Mouse (Mus musculus) midbrain, embryonic 12.5 days (tissue): ENCODE results near the gene Sept8. TPM values are rescaled to one million over a fixed set of nuclear protein-coding genes. Genes with fewer than 3 reads are reported as not detected.

Experiments
- ATAC-seq: fragments of 200-750 bp; cut with Nextera tagmentation; 2 replicates; pipeline ENCODE4 v1.8.0; 2017; ENCODE audit warnings: low read depth, moderate TSS enrichment, moderate library complexity; ENCODE audit not compliant: low FRiP score
- H3K27ac ChIP-seq: fragments of 300-500 bp; sonication (generic); replicated peaks from 2 replicates; pipeline ENCODE4 v1.5.1; 2016; ENCODE audit warnings: mild to moderate bottlenecking
- H3K27me3 ChIP-seq: fragments of 300-500 bp; sonication (generic); 2 replicates; pipeline ENCODE4 v1.6.1; 2016; ENCODE audit warnings: mild to moderate bottlenecking
- H3K36me3 ChIP-seq: fragments of 300-500 bp; sonication (generic); 2 replicates; pipeline ENCODE4 v1.6.1; 2016
- H3K4me1 ChIP-seq: fragments of 300-500 bp; sonication (generic); 2 replicates; pipeline ENCODE4 v1.6.1; 2016
- H3K4me2 ChIP-seq: fragments of 300-500 bp; sonication (generic); replicated peaks from 2 replicates; pipeline ENCODE4 v1.6.1; 2016; ENCODE audit warnings: mild to moderate bottlenecking, moderate library complexity
- H3K4me3 ChIP-seq: fragments of 300-500 bp; sonication (generic); 2 replicates; pipeline ENCODE4 v1.5.1; 2016; ENCODE audit warnings: mild to moderate bottlenecking
- H3K9ac ChIP-seq: fragments of 300-500 bp; sonication (generic); replicated peaks from 2 replicates; pipeline ENCODE4 v1.6.1; 2016; ENCODE audit warnings: mild to moderate bottlenecking, moderate library complexity
- H3K9me3 ChIP-seq: fragments of 300-500 bp; sonication (generic); 2 replicates; pipeline ENCODE4 v1.6.1; 2016; ENCODE audit warnings: mild to moderate bottlenecking
- WGBS: fragments of 180-500 bp; shearing (Covaris S2); methylation state at CpG from one replicate; pipeline ENCODE4 v1.1.7; 2016; 5-methylcytosine and 5-hydroxymethylcytosine counted together
- polyA plus RNA-seq: library from polyadenylated mRNA; unstranded; fragments of >200 nt; fragmentation: Nextera tagmentation; extraction: Ambion mirVana; gene quantifications from 2 replicates; pipeline ENCODE4 v1.2.1, GENCODE M21; 2016

The Sept8 gene
- polyA plus RNA-seq, 1 experiment from 2014 or later: 17.1 TPM

DNA sequence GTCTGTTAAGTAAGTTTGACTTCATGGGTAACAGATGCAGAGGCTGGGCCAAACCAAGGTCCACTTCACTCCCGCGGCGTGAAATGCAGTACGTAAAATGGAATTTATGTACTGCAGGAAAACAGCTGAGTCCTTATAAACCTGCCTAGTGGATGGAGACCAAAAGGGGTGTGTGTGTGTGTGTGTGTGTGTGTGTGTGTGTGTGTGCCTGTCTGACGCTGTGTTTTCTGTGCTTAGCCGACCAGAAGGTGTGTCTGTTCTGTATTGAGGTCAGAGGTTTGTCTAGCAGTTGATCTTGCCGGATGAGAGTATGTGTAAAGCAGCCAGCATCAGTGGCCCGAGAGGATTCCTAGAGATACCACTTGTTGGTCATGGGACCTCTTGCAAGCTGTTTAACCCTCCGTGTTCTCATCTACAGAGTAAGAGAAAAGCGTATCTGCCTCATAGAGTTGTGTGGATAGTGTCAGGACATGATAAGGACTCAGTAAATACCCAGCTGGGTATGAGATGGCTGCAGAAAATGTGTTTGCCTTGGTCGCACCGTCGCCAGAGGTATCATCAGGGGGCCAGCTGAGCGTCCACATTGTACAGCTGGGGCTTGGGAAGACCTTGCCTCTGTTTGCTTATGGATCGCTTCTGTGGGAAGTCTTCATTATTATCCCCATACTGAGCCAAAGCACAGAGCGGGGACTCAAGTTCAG is 2.2 kb downstream of the Sept8 start:
- Histone ChIP-seq H3K4me2 (peak overlapping the region; percentile 84), H3K4me1 (peaks cover 34% of the 10 kb centered on the region), H3K9me3 (no peaks in the 10 kb centered on the region), H3K27ac (no peak overlapping the region), H3K36me3 (no peaks in the 10 kb centered on the region), H3K9ac (no peak overlapping the region), H3K4me3 (peak overlapping the region; percentile 83), H3K27me3 (peaks cover 42% of the 10 kb centered on the region)
- ATAC-seq: no peak
- WGBS: 52% methylated on average over 16 of the region's 16 CpGs

DNA sequence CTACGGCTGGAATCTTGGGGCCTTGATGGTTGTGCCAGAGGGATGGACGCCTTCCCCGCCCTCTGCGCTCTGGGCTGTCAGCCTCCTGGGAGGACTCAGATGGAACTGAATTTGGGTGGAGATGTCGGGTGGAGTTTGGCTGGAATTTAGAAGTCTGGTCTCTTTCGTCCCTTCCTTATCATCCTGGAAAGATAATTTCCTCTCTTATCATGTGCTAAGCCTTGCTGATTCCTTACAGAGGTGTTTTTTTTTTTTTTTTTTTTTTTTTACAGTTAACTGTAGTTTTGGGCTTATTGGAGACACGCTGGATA is 2.7 kb downstream of the Sept8 start:
- no peak overlapping the region for H3K4me2 ChIP-seq
- H3K4me1 ChIP-seq: peaks cover 34% of the 10 kb centered on the region

DNA sequence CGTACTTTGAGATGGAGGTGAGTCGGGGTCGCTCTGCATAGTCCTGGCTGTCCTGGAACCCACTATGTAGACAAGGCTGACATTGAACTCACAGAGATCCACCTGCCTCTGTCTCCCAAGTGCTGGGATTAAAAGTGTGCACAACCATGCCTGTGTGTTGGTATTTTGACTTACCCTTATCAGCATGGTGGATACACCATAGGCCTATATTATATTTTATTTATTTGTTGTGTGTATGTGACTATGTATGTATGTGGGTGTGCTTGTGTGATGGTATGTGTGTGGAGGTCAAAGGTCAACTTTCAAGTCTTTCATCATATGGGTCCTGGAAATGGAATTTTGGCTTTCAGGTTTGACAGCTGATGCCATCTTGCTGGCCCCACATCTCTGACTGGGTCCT is 3.3 kb downstream of the Sept8 start:
- Histone ChIP-seq H3K4me2 (no peak overlapping the region), H3K36me3 (no peaks in the 10 kb centered on the region), H3K27ac (no peak overlapping the region), H3K9ac (no peak overlapping the region), H3K9me3 (no peaks in the 10 kb centered on the region), H3K4me3 (no peak overlapping the region), H3K27me3 (peaks cover 36% of the 10 kb centered on the region), H3K4me1 (peaks cover 31% of the 10 kb centered on the region)
- WGBS: 95% methylated on average over 3 of the region's 3 CpGs
- no peak for ATAC-seq

More for the DNA sequence above, 2.7 kb downstream of the Sept8 start:
- no peak overlapping the region for H3K4me3 ChIP-seq
- no peak overlapping the region for H3K9ac ChIP-seq
- no peaks in the 10 kb centered on the region for H3K9me3 ChIP-seq
- H3K27me3 ChIP-seq: peaks cover 42% of the 10 kb centered on the region
- no peak overlapping the region for H3K27ac ChIP-seq
- no peaks in the 10 kb centered on the region for H3K36me3 ChIP-seq
- ATAC-seq: no peak
- 89% methylated on average over 7 of the region's 7 CpGs for WGBS

DNA sequence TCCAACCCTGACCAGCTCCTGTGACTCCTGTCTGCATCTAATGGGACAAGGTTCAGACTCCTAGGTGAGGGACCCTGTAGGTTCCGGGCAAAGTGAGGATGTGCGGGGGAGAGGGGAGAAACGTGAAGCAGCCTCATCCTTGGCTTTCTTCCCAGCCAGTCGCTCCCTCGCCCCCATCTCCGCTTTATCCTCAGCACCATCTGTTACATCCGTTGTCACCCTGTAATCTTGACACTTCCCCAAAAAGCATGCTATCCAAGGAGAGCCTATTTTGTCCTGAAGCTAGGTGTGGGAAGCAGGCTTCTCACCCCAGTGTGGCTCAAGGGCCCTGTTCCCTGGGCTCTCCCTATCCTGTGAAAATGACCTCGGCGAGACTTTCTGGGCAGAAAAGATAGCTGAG is 3.9 kb downstream of the Sept8 start:
- H3K4me1 ChIP-seq: peaks cover 31% of the 10 kb centered on the region
- no peak overlapping the region for H3K9ac ChIP-seq
- 87% methylated on average over 9 of the region's 9 CpGs for WGBS
- H3K27ac ChIP-seq: no peak overlapping the region
- no peak overlapping the region for H3K4me2 ChIP-seq
- no peak overlapping the region for H3K4me3 ChIP-seq
- H3K9me3 ChIP-seq: no peaks in the 10 kb centered on the region
- peaks cover 30% of the 10 kb centered on the region for H3K27me3 ChIP-seq
- ATAC-seq: no peak
- H3K36me3 ChIP-seq: no peaks in the 10 kb centered on the region

DNA sequence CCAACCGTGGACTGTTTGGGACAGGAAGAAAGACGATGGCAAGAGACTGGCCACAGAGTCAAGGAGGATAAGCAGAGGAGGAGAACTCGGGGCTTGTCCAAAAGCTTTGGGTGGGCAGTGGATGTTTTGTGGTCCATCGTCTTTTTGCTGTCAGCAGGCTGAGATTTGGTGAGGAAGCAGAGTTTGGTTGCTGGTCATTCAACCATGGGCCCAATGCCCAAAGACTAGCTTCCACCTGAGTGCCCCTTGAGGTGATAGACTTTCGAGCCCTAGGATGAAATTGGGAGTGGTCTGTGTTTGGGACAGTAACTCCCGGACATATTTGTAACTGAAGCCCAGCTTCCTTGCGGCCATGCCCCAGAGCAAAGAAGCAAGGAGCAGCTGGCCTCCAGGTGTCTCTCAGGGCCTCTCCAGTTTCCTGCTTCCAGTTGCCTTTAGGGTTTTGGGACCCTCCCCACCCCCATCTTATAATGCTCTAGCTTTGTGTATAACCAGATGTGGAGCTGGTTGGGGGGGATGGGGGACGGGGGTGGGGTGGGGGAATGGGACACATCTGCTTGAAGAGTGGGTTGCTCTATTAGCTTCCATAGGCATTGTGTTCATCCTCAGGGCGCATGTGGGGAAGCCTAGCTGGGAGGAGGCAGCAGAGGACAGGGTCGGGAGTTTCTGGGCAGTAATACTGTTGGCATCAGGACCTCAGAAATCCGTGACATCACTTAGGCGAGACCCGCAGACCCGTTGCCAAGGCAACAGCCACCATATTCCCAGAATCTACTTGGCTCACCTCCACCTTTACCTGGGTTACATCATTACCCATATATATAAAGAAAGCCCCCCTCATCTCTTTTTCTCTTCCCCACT is 4.7 kb downstream of the Sept8 start:
- peaks cover 33% of the 10 kb centered on the region for H3K4me1 ChIP-seq
- no peak overlapping the region for H3K27ac ChIP-seq
- peaks cover 22% of the 10 kb centered on the region for H3K27me3 ChIP-seq
- ATAC-seq: no peak
- WGBS: 83% methylated on average over 14 of the region's 14 CpGs
- no peak overlapping the region for H3K4me2 ChIP-seq
- no peaks in the 10 kb centered on the region for H3K36me3 ChIP-seq
- H3K9me3 ChIP-seq: no peaks in the 10 kb centered on the region
- no peak overlapping the region for H3K4me3 ChIP-seq
- H3K9ac ChIP-seq: no peak overlapping the region

DNA sequence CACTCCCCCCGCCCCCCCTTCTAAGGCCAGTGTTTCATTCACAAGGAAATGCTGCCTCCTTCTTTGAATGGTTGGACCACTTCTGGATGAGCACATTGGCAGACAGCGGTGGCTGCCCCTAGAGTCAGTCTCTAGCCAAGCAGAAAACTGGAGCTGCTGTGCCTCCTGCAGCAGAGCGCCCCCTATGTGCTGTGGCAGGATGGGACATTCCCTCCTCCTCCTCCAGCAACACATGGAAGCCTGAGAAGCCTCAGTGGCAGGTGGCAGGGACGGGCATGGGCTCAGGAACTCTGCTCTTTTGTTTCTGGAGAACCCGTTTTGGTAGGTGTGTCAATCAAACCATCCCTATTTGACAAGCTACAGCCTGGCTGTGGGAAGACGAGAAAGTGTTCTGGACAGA is 5.8 kb downstream of the Sept8 start:
- Histone ChIP-seq H3K4me1 (peaks cover 36% of the 10 kb centered on the region), H3K36me3 (no peaks in the 10 kb centered on the region), H3K27ac (no peak overlapping the region), H3K9me3 (no peaks in the 10 kb centered on the region), H3K4me3 (no peak overlapping the region), H3K9ac (no peak overlapping the region), H3K27me3 (peaks cover 11% of the 10 kb centered on the region; the same call in 1 of the 2 replicates), H3K4me2 (no peak overlapping the region)
- 67% methylated on average over 6 of the region's 6 CpGs for WGBS
- no peak for ATAC-seq

DNA sequence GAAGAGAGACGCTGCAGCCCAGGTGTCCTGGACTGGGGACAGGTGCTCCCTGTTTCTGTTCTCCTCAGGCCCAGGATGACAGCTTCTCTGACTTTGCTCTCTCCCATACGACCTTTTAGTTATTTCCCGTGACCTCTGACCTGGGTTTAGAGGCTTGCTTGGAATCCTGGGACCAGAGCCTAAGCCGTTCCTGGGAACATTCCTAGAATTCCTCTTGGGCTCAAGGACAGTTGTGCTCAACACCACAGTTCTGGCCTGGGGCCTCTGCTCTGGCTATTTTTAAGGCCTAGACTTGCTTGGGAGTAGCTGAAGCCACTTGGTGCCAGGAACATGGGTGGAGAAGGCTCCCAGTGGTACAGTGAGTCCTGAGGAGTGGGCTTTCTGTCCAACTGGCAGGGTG is 6.4 kb downstream of the Sept8 start:
- Histone ChIP-seq H3K4me1 (peaks cover 32% of the 10 kb centered on the region), H3K9ac (no peak overlapping the region), H3K27me3 (peaks cover 7% of the 10 kb centered on the region; the same call in 1 of the 2 replicates), H3K9me3 (no peaks in the 10 kb centered on the region), H3K4me3 (no peak overlapping the region), H3K27ac (no peak overlapping the region), H3K4me2 (no peak overlapping the region), H3K36me3 (no peaks in the 10 kb centered on the region)
- no peak for ATAC-seq
- 30% methylated on average over 4 of the region's 4 CpGs for WGBS

DNA sequence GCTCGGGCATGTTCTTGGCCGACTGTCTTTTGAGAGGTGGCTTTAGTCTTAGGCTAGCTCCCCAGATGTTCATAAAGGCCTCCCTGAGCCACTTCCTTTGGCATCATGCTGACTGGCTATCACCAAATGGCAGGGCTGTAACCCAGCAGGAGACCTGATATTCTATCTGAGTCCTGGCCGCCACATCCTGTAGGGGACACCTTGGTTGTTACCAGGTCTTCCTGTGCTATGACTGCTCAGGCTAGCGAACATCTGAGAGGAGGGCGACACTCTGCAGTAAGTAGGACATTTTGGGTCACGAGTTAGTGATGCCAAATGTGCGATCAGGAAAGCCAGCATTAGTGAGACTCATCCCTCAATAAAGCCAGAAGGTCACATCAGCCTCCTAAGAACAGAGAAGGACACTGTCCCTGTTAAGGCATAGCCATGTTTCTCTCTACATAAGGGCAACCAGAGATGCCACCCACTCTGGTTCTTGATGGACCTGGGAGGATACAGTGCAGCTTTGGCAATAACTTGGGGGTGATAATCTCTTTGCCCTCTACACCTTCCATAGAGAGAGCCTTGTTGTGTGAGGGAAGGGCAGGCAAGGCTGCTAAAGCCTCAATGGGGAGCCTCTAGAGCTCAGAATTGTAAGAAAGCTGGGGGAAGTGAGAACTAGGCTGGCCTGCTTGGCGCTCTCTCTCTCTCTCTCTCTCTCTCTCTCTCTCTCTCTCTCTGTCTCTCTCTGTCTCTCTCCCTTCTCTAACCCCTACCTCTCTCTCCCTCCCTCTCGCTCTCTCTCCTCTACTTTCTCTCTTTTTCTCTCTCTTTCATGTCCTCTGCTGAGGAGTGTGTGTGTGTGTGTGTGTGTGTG is 9.6 kb downstream of the Sept8 start:
- Histone ChIP-seq H3K27ac (no peak overlapping the region), H3K27me3 (no peaks in the 10 kb centered on the region), H3K9ac (no peak overlapping the region), H3K4me1 (peaks cover 19% of the 10 kb centered on the region; the same call in 1 of the 2 replicates), H3K9me3 (no peaks in the 10 kb centered on the region), H3K36me3 (0 out of 2 replicates have a peak, but pooled peaks cover 2% of the 10 kb centered on the region), H3K4me3 (no peak overlapping the region), H3K4me2 (no peak overlapping the region)
- ATAC-seq: no peak
- 82% methylated on average over 9 of the region's 9 CpGs for WGBS

DNA sequence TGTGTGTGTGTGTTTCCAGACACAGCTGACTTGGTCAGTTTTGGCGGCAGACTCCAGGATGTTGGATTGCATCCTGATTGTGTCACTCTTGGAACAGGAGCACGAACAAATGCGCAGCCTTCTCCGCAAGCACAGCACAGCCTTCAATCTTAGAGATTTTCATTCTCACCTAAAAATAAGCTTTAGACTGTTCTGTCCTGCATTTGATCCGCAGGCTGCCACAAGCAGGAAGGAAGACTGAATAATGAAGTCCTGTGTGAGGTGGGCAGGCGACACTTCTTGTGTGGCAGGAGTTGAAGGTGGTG is 10.1 kb downstream of the Sept8 start:
- H3K36me3 ChIP-seq: peaks cover 8% of the 10 kb centered on the region
- H3K4me2 ChIP-seq: no peak overlapping the region
- no peak overlapping the region for H3K4me3 ChIP-seq
- no peak overlapping the region for H3K27ac ChIP-seq
- no peak overlapping the region for H3K9ac ChIP-seq
- 73% methylated on average over 6 of the region's 6 CpGs for WGBS
- H3K27me3 ChIP-seq: no peaks in the 10 kb centered on the region
- no peaks in the 10 kb centered on the region for H3K9me3 ChIP-seq
- H3K4me1 ChIP-seq: peaks cover 19% of the 10 kb centered on the region; the same call in 1 of the 2 replicates
- ATAC-seq: no peak

DNA sequence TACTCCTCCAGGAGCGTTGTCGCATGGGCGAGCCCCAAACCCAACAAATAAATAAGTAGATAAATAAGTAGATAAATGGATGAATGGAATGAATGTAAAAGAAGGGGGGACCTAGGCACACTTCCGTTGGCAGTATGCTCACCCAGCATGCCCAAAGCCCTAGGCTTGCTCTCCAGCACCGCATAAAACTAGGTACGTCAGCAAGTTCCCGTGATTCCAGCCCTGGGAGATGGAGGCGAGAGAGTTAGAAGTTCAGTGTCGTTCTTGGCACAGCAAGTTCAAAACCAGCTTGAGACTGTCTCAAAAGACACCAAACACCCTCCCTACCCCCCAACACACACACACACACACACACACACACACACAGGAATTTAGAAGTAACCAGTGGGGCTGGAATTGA is 10.9 kb downstream of the Sept8 start:
- H3K9me3 ChIP-seq: no peaks in the 10 kb centered on the region
- no peak overlapping the region for H3K9ac ChIP-seq
- no peak overlapping the region for H3K4me2 ChIP-seq
- H3K36me3 ChIP-seq: peaks cover 16% of the 10 kb centered on the region
- no peaks in the 10 kb centered on the region for H3K27me3 ChIP-seq
- H3K4me1 ChIP-seq: peaks cover 19% of the 10 kb centered on the region; the same call in 1 of the 2 replicates
- 86% methylated on average over 9 of the region's 9 CpGs for WGBS
- H3K27ac ChIP-seq: no peak overlapping the region
- no peak for ATAC-seq
- H3K4me3 ChIP-seq: no peak overlapping the region

DNA sequence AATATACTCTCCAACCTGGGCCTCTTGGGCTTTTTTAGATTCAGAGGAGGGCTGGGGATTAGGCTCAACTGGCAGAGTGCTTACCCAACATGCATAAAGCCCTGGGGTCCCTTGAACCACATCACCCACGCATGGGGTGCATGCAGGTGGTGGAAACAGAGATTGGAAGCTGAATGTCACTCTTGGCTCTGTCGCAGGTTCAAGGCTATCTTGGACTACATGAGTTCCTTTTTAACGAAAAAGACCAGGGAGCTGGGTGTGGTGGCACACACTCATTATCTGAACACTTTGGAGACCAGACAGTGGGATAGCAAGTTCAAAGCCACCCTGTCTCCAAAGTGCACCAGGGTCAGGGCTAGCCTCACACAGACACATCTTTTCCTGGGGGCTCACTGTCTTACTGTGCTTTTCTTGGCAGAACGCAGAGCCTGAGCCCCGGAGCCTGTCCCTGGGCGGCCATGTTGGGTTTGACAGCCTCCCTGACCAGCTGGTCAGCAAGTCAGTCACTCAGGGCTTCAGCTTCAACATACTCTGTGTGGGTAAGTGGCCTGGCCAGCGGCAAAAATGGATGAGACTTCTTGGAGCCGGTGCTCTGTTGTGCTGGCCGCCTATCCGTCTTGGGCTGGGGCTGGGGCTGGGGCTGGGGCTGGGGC is 12.6 kb downstream of the Sept8 start:
- Histone ChIP-seq H3K27me3 (no peaks in the 10 kb centered on the region), H3K9ac (no peak overlapping the region)

More for the DNA sequence above, 12.6 kb downstream of the Sept8 start:
- H3K36me3 ChIP-seq: peaks cover 33% of the 10 kb centered on the region
- 91% methylated on average over 10 of the region's 10 CpGs for WGBS
- no peak overlapping the region for H3K4me3 ChIP-seq
- no peak for ATAC-seq
- H3K27ac ChIP-seq: no peak overlapping the region
- peaks cover 10% of the 10 kb centered on the region; the same call in 1 of the 2 replicates for H3K4me1 ChIP-seq
- no peaks in the 10 kb centered on the region for H3K9me3 ChIP-seq
- H3K4me2 ChIP-seq: no peak overlapping the region
